Mouse (Mus musculus) E14TG2a.4 (cell line): ENCODE data around the gene B3gnt2.

ENCODE experiments used
- H3K27me3 ChIP-seq: 2 replicates; pipeline ENCODE4 v1.6.1; 2014; ENCODE audit warnings: low read length, control low read depth; ENCODE audit not compliant: insufficient read depth
- H3K36me3 ChIP-seq: 2 replicates; pipeline ENCODE4 v1.6.1; 2014; ENCODE audit warnings: low read length, control low read depth; ENCODE audit not compliant: insufficient read depth
- H3K4me1 ChIP-seq: replicated peaks from 2 replicates; pipeline ENCODE4 v1.6.1; 2014; ENCODE audit warnings: low read depth, low read length, control low read depth
- H3K4me3 ChIP-seq: replicated peaks from 2 replicates; pipeline ENCODE4 v1.5.1; 2014; ENCODE audit warnings: mild to moderate bottlenecking, low read length
- H3K9me3 ChIP-seq: 2 replicates; pipeline ENCODE4 v1.6.1; 2014; ENCODE audit warnings: low read length, control low read depth
- CTCF ChIP-seq: conservative IDR thresholded peaks from 2 replicates; pipeline ENCODE4 v1.5.1; 2014; ENCODE audit warnings: low read length
- NANOG ChIP-seq: IDR thresholded peaks from 2 replicates; pipeline ENCODE4 v1.6.1; 2014; ENCODE audit warnings: borderline replicate concordance, low read length, mixed read lengths
- POU5F1 ChIP-seq: IDR thresholded peaks from 2 replicates; pipeline ENCODE4 v1.6.1; 2014; ENCODE audit warnings: low read length, borderline replicate concordance

Gene B3gnt2

DNA sequence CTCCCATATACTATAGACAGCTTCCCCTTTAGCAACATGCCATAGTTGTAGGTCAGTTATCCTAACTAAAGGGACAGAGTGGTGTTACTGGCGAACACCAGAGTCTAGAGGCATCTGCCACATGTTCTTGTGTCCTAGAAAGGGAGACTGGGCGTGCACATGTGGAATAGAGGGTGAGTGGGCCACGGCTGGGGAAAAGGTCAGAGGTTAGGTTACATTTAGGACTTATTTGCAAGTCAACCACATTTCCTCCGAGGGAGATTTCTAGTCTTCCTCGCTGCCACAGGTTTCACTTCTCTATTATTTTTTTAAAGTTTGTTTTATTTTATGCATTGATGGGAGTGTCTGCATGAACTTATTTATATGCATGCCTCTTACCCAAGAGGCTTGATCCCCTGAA is 42.4 kb downstream of the B3gnt2 start:
- H3K4me1 ChIP-seq: peaks cover 66% of the 10 kb centered on the region
- H3K4me3 ChIP-seq: no peak overlapping the region
- H3K27me3 ChIP-seq: no peaks in the 10 kb centered on the region
- no peaks in the 10 kb centered on the region for H3K9me3 ChIP-seq
- no peak for TF ChIP-seq NANOG
- no peak for TF ChIP-seq POU5F1
- TF ChIP-seq CTCF: no peak
- no peaks in the 10 kb centered on the region; the same call in 1 of the 2 replicates for H3K36me3 ChIP-seq

DNA sequence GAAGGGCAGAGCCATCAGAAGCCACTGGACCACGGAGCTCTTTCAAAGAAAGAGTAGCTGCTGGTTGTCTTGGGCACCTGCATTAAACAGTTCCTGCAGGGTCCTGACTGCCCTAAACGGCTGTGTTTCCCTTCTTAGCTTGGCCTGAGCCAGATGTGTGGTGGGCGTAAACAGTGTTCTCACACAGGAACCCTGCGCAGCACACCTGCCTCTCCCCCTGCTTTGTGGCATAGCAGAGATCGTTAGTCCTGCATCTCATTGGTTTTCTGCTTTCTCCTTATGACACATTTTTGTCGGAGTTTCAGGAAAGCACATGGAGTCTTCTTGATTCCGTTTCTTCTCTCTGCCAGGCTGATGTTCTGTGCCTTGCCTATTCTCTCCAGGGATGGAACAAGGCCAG is 44.9 kb downstream of the B3gnt2 start:
- no peaks in the 10 kb centered on the region for H3K27me3 ChIP-seq
- TF ChIP-seq NANOG: no peak
- TF ChIP-seq CTCF: no peak
- no peak for TF ChIP-seq POU5F1
- H3K36me3 ChIP-seq: no peaks in the 10 kb centered on the region
- no peaks in the 10 kb centered on the region for H3K9me3 ChIP-seq
- no peak overlapping the region for H3K4me3 ChIP-seq
- peaks cover 48% of the 10 kb centered on the region for H3K4me1 ChIP-seq

DNA sequence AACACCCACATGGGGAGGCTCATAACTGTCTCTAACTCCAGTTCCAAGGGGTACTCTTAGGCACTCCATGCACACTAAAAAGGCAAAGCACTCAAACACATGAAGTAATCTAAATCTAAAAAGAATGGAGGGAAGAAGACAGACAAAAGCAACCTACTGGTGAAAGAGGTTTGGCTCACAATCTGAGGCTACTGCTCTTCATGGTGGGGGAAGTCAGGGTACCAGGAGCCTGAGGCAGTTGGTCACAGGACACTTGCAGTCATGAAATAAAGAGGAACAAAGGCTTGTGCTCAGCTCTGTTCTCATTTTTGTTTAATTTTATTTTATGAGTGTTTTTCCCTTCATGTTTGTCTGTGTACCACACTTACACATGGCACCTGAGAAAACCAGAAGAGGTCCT is 45.6 kb downstream of the B3gnt2 start:
- peaks cover 47% of the 10 kb centered on the region for H3K4me1 ChIP-seq
- H3K9me3 ChIP-seq: no peaks in the 10 kb centered on the region
- TF ChIP-seq POU5F1 (no peak), CTCF (no peak), NANOG (no peak)
- H3K36me3 ChIP-seq: no peaks in the 10 kb centered on the region
- H3K4me3 ChIP-seq: no peak overlapping the region
- no peaks in the 10 kb centered on the region for H3K27me3 ChIP-seq

DNA sequence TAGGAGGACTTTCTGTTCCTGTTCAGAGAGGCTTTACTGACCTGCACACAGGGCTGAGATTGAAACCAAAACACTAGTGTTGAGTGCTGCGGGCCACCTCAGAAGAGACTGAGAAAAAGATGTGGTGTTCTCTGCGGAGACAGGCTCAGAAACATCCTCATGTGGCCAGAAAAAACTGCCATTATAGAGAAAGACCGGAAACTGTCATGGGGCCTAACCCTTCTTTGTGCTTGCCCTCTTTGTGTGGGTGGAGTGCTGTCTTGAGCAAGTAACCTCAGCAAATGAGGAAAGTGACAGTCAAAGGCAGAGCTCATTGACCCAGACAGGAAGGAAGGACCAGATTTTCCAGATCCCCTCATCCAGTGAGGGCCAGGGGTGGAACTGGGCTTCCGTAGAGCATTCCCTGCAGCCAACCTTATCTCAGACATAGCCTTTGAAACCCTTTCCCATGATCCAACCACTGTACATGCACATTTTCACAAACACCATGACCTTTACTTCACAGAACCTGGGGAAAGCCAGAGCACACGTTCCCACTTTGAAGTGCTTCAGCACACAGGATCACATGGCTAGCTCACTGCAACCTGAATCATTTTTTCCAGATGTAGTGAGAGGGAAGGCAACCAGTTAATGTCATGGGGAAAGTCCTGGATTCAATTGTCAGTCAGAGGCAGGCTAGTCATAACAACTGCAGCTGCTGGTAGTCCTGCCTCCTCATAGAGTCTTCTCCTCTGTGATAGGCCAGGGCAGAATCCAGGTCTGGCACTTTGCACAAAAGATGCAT is 46.6 kb downstream of the B3gnt2 start:
- Histone ChIP-seq H3K9me3 (no peaks in the 10 kb centered on the region), H3K4me1 (peaks cover 42% of the 10 kb centered on the region), H3K27me3 (no peaks in the 10 kb centered on the region), H3K4me3 (no peak overlapping the region), H3K36me3 (no peaks in the 10 kb centered on the region)
- TF ChIP-seq CTCF (no peak), POU5F1 (no peak), NANOG (no peak)

DNA sequence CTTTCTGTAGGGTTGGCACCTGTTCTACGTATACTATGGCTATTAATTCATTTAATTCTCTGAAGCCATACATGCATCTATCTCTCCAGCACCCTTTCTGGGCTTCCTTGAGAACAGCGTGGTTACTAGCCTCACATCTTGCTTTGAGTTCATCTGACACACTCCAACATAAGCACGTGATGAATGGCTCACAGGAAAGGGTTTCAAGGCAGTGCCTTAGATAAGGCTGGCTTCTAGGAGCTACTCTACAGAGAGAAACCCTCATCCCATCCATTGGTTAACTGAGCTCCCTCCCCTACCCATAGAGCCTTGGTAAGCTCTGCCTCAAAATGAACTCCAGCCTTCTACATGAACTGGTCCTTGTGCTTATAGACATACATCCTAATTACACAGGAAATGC is 47.3 kb downstream of the B3gnt2 start:
- Histone ChIP-seq H3K36me3 (no peaks in the 10 kb centered on the region), H3K4me1 (peaks cover 36% of the 10 kb centered on the region), H3K4me3 (no peak overlapping the region), H3K27me3 (no peaks in the 10 kb centered on the region), H3K9me3 (no peaks in the 10 kb centered on the region)
- TF ChIP-seq NANOG (no peak), POU5F1 (no peak), CTCF (no peak)

DNA sequence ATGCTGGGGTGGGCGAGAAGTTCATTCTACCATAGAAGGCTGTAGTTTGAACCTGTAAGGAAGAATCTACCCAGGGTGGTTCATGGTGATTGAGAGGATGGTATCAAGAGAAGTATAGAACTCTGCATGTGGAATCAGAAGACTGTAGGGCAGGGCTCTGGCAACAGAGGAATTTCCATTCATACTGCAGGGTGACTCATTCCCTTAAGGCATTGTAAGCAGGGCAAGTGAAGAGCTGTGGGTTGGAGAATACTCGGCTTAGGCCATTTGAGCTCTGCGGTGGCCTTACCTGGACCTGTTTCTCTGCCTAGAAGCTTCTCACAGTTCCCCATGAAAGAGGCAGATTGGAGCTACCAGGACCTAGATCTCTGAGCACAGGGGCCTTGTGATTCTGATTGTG is 49.3 kb downstream of the B3gnt2 start:
- H3K27me3 ChIP-seq: no peaks in the 10 kb centered on the region
- H3K4me1 ChIP-seq: peaks cover 20% of the 10 kb centered on the region
- no peak for TF ChIP-seq POU5F1
- TF ChIP-seq CTCF: no peak
- no peak for TF ChIP-seq NANOG
- H3K9me3 ChIP-seq: no peaks in the 10 kb centered on the region
- no peaks in the 10 kb centered on the region for H3K36me3 ChIP-seq
- no peak overlapping the region for H3K4me3 ChIP-seq

DNA sequence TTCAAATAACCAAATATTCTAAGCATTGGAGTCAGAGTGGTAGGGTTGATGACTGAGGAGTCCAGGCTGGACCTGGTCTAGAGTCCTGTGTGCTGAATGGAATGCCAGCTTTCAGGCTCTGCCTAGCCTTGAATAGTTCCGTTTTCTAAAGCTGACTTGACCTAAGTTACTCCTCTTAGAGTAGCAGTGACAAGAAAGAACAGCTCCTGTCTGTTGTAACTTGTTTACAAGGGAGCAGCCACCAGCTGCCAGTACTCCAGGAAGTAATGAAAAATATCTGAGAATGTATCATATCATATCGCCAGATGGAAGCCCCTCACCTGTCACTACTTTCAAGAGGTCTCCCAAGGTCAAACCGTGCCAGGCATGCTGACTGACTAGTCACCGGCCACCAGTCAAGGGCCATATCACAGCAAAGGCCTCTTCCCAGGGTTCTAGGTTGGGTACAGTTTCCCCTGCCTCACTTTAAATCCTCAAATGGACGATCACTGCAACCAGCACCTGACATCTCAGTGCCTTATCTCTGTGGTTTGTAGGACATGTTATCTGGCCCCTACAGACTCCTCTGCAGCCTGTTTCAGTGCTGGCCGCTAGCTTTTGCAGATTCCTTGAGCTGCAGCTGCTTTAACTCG is 51.2 kb downstream of the B3gnt2 start:
- Histone ChIP-seq H3K36me3 (no peaks in the 10 kb centered on the region), H3K4me3 (no peak overlapping the region), H3K4me1 (peaks cover 12% of the 10 kb centered on the region), H3K9me3 (no peaks in the 10 kb centered on the region), H3K27me3 (no peaks in the 10 kb centered on the region)
- TF ChIP-seq CTCF (no peak), NANOG (no peak), POU5F1 (no peak)

DNA sequence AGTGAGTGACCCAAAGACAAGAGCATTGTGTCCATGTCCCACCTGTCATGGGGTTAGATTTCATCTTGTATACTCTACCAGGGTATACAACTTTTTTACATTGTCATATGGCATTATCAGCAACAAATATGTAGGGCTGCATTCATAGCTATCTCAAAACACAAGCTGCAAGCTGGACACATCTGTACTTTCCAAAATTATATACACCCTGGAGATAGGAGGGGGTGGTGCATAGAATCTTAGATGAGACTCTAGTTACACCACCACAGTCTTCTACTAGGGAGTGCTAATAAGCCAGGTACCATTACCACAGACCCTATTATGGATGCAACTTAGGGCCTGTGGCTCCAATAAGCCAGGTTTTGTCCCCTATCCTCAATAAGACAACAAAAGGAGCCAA is 52.7 kb downstream of the B3gnt2 start:
- no peaks in the 10 kb centered on the region for H3K27me3 ChIP-seq
- H3K4me3 ChIP-seq: no peak overlapping the region
- no peaks in the 10 kb centered on the region for H3K36me3 ChIP-seq
- no peaks in the 10 kb centered on the region for H3K9me3 ChIP-seq
- TF ChIP-seq CTCF (no peak), NANOG (no peak), POU5F1 (no peak)
- H3K4me1 ChIP-seq: 0 out of 2 replicates have a peak, but pooled peaks cover 4% of the 10 kb centered on the region
